In the genomic region with DNA sequence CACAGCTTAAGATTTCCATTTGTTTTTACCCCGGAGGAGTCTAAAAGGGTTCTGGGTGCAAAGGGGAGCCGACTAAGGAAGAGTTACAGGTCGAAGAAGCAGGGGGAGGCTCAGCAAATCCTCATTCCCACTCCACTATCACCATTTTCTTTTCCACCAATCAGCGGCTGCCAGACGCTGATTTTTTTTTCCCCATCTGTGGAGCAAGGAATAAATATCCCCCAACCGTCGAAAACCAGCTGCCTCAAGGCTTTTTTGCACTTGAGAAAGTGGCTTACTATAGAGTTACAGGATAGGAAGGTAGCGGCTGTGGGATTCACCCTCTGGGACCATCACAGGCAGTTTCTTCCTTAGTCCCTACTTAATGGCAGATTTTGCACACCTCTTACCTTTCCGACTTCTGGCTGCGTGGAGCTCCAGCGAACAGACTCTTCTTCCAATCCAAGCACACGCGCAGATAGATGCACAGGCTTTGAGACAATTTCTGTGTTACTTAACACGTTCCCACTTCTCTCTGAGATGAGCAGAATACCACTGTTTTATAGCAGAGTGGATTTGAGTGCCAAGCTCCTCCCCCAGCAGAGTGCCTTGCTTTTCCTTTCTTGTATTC, we compare ENCODE assay signal across 8 mouse cellular contexts. TPM values are rescaled to one million over a fixed set of nuclear protein-coding genes. Genes with fewer than 3 reads are reported as not detected.
DNase-seq lines count a peak whose midpoint lies in the region; ATAC-seq lines count a peak whose summit lies in the region.

Gene Snca, minus strand, starts transcription at position 574 of the 610 bp plus-strand sequence.

- H3K36me3 ChIP-seq in forebrain, embryonic 15.5 days = no peaks in the 10 kb centered on the region
- no peaks in the 10 kb centered on the region for H3K36me3 ChIP-seq in intestine, embryonic 16.5 days (ENCODE audit: control insufficient read depth, insufficient read depth, low read length)
- no peaks in the 10 kb centered on the region for H3K36me3 ChIP-seq in limb, embryonic 11.5 days (ENCODE audit: control insufficient read depth, insufficient read depth, low read length)
- no peaks in the 10 kb centered on the region for H3K36me3 ChIP-seq in neural tube, embryonic 13.5 days

- WGBS in forebrain, embryonic 15.5 days = under 1% methylated on average over 14 of the region's 14 CpGs
- 1% methylated on average over 14 of the region's 14 CpGs for WGBS in intestine, embryonic 16.5 days
- WGBS in limb, embryonic 11.5 days = 3% methylated on average over 14 of the region's 14 CpGs
- 1% methylated on average over 14 of the region's 14 CpGs for WGBS in neural tube, embryonic 13.5 days

- peak within 1 kb of the TSS; percentile 85 for H3K4me2 ChIP-seq in forebrain, embryonic 15.5 days (replicated peaks)
- peak within 1 kb of the TSS; percentile 95 for H3K4me2 ChIP-seq in intestine, embryonic 16.5 days (ENCODE audit: low read depth, low read length)
- H3K4me2 ChIP-seq in limb, embryonic 11.5 days (ENCODE audit: low read depth, severe bottlenecking) = peak within 1 kb of the TSS; percentile 56
- peak within 1 kb of the TSS; percentile 87 for H3K4me2 ChIP-seq in neural tube, embryonic 13.5 days

- H3K4me3 ChIP-seq in forebrain, embryonic 15.5 days = peak within 1 kb of the TSS; percentile 65
- H3K4me3 ChIP-seq in intestine, embryonic 16.5 days (ENCODE audit: low read length) = peak within 1 kb of the TSS; percentile 50
- peak within 1 kb of the TSS; percentile 23 for H3K4me3 ChIP-seq in limb, embryonic 11.5 days (ENCODE audit: low read depth, low read length)
- peak within 1 kb of the TSS; percentile 54 for H3K4me3 ChIP-seq in neural tube, embryonic 13.5 days

- no peaks in the 10 kb centered on the region for H3K9me3 ChIP-seq in forebrain, embryonic 15.5 days
- H3K9me3 ChIP-seq in intestine, embryonic 16.5 days (ENCODE audit: control insufficient read depth, low read length) = no peaks in the 10 kb centered on the region
- no peaks in the 10 kb centered on the region for H3K9me3 ChIP-seq in limb, embryonic 11.5 days (ENCODE audit: control insufficient read depth, low read length)
- H3K9me3 ChIP-seq in neural tube, embryonic 13.5 days = no peaks in the 10 kb centered on the region

- no peaks in the 10 kb centered on the region for H3K27me3 ChIP-seq in forebrain, embryonic 15.5 days
- no peaks in the 10 kb centered on the region for H3K27me3 ChIP-seq in intestine, embryonic 16.5 days (replicated peaks; ENCODE audit: control insufficient read depth, insufficient read depth, low read length)
- H3K27me3 ChIP-seq in limb, embryonic 11.5 days (ENCODE audit: control insufficient read depth, insufficient read depth, low read length) = no peaks in the 10 kb centered on the region
- no peaks in the 10 kb centered on the region; the same call in 1 of the 2 replicates for H3K27me3 ChIP-seq in neural tube, embryonic 13.5 days

- peak within 1 kb of the TSS; percentile 91 for H3K27ac ChIP-seq in forebrain, embryonic 15.5 days (replicated peaks)
- H3K27ac ChIP-seq in intestine, embryonic 16.5 days (ENCODE audit: low read length) = no peak within 1 kb of the TSS
- H3K27ac ChIP-seq in limb, embryonic 11.5 days (replicated peaks; ENCODE audit: low read depth, low read length) = no peak within 1 kb of the TSS
- peak within 1 kb of the TSS; percentile 82 for H3K27ac ChIP-seq in neural tube, embryonic 13.5 days (replicated peaks)

- ATAC-seq in forebrain, embryonic 15.5 days (replicated peaks) = peak; percentile 75
- no peak; the same call in 1 of the 2 replicates for ATAC-seq in intestine, embryonic 16.5 days
- peak; percentile 48 for ATAC-seq in limb, embryonic 11.5 days (ENCODE audit: insufficient number of reproducible peaks, low FRiP score, low TSS enrichment, low read depth)
- ATAC-seq in neural tube, embryonic 13.5 days (ENCODE audit: low read depth) = peak; percentile 55

- H3K9ac ChIP-seq in forebrain, embryonic 15.5 days (replicated peaks) = peak within 1 kb of the TSS; percentile 65
- peak within 1 kb of the TSS; percentile 65 for H3K9ac ChIP-seq in intestine, embryonic 16.5 days (ENCODE audit: low read depth, low read length)
- H3K9ac ChIP-seq in limb, embryonic 11.5 days (ENCODE audit: low read length) = peak within 1 kb of the TSS; percentile 17
- H3K9ac ChIP-seq in neural tube, embryonic 13.5 days = peak within 1 kb of the TSS; percentile 73

- peak; percentile 1 for DNase-seq in adrenal gland, adult 2 months
- DNase-seq in adrenal gland, adult 18-20 months (ENCODE audit: low spot score in 2 of 2) = no peak
- DNase-seq in cerebellum, adult 11 months = peak; percentile 13
- peak; percentile 52 for DNase-seq in limb, embryonic 11.5 days (ENCODE audit: low spot score)
- no peak for DNase-seq in ovary, adult 18-20 months (ENCODE audit: low spot score)

- H3K4me1 ChIP-seq in forebrain, embryonic 15.5 days = peaks cover 24% of the 10 kb centered on the region
- no peaks in the 10 kb centered on the region for H3K4me1 ChIP-seq in intestine, embryonic 16.5 days (ENCODE audit: control insufficient read depth, insufficient read depth, low read length)
- H3K4me1 ChIP-seq in limb, embryonic 11.5 days (ENCODE audit: control insufficient read depth, insufficient read depth, low read length) = no peaks in the 10 kb centered on the region
- peaks cover 19% of the 10 kb centered on the region; the same call in 1 of the 2 replicates for H3K4me1 ChIP-seq in neural tube, embryonic 13.5 days (replicated peaks)

RNA-seq across cellular contexts. Expression of gene Snca, which starts in this region (rescaled TPM):
- total RNA-seq in adrenal gland, adult 2 months (2021) = 1 to 10 TPM; 5.3 TPM
- polyA plus RNA-seq in adrenal gland, adult 2 months (2012; rRNA removed) = 0.09 and 0.49 TPM in 2 replicates
- 1 to 10 TPM; 5.5 to 9.2 TPM for total RNA-seq in adrenal gland, adult 18-20 months (2021)
- 115 and 117 TPM in 2 replicates for polyA plus RNA-seq in forebrain, embryonic 15.5 days (2015; fragmentation: Nextera tagmentation; extraction: Ambion mirVana)
- polyA plus RNA-seq in intestine, embryonic 16.5 days (2015; fragmentation: Nextera tagmentation; extraction: Ambion mirVana) = 23.2 and 28.9 TPM in 2 replicates
- 8.3 and 8.5 TPM in 2 replicates for polyA plus RNA-seq in limb, embryonic 11.5 days (2014; fragmentation: Nextera tagmentation; extraction: Ambion mirVana)
- 131 and 135 TPM in 2 replicates for polyA plus RNA-seq in neural tube, embryonic 13.5 days (2015; fragmentation: Nextera tagmentation; extraction: Ambion mirVana)

Comparison
In these comparisons a context has a peak if more than half of its experiments do, and no peak if none do; other contexts are left out.
1. DNase-seq: peak in adrenal gland, adult 2 months (single experiment), cerebellum, adult 11 months (single experiment) and limb, embryonic 11.5 days (single experiment); none in adrenal gland, adult 18-20 months (0 of 2) and ovary, adult 18-20 months (single experiment).
2. H3K27ac ChIP-seq: peak in forebrain, embryonic 15.5 days (single experiment) and neural tube, embryonic 13.5 days (single experiment); none in intestine, embryonic 16.5 days (single experiment) and limb, embryonic 11.5 days (single experiment).
3. H3K9ac ChIP-seq: peak in every context shown above with its lines; median percentile 73 in neural tube, embryonic 13.5 days; 65 in forebrain, embryonic 15.5 days; 65 in intestine, embryonic 16.5 days; 17 in limb, embryonic 11.5 days.
4. Peak in every context shown above with its lines, with median percentiles within 50 percentile points of each other: H3K4me2 ChIP-seq and H3K4me3 ChIP-seq.